Mouse (Mus musculus) testis, adult 2 months (tissue): ENCODE measurements around the gene Gm4353. TPM values are rescaled to one million over a fixed set of nuclear protein-coding genes. Genes with fewer than 3 reads are reported as not detected.

Source experiments
- H3K27ac ChIP-seq: fragments of 200-500 bp; 2 replicates; pipeline ENCODE4 v1.5.1; 2012; ENCODE audit warnings: low read depth, low read length; ENCODE audit not compliant: control insufficient read depth, insufficient read depth
- H3K27me3 ChIP-seq: fragments of 200-500 bp; 2 replicates; pipeline ENCODE4 v1.6.1; 2012; ENCODE audit warnings: mild to moderate bottlenecking, low read length, moderate library complexity; ENCODE audit not compliant: control insufficient read depth, insufficient read depth
- H3K36me3 ChIP-seq: fragments of 200-500 bp; 2 replicates; pipeline ENCODE4 v1.6.1; 2012; ENCODE audit warnings: mild to moderate bottlenecking, low read length; ENCODE audit not compliant: control insufficient read depth, insufficient read depth
- H3K4me1 ChIP-seq: fragments of 200-500 bp; 2 replicates; pipeline ENCODE4 v1.6.1; 2012; ENCODE audit warnings: low read length; ENCODE audit not compliant: control insufficient read depth, insufficient read depth
- H3K4me3 ChIP-seq: fragments of 200-500 bp; 2 replicates; pipeline ENCODE4 v1.5.1; 2012; ENCODE audit warnings: low read depth, mild to moderate bottlenecking, low read length, moderate library complexity, mixed read lengths; ENCODE audit not compliant: control insufficient read depth
- CTCF ChIP-seq: fragments of 200-500 bp; IDR thresholded peaks from 2 replicates; pipeline ENCODE4 v1.5.1; 2012; ENCODE audit warnings: low read depth, mild to moderate bottlenecking, inconsistent platforms, low read length, moderate library complexity; ENCODE audit not compliant: control insufficient read depth, insufficient read depth, insufficient replicate concordance
- POLR2A ChIP-seq: fragments of 200-500 bp; IDR thresholded peaks from 2 replicates; pipeline ENCODE4 v1.6.1; 2012; ENCODE audit warnings: low read depth, mild to moderate bottlenecking, inconsistent platforms, low read length, moderate library complexity; ENCODE audit not compliant: control insufficient read depth
- polyA plus RNA-seq: library from polyadenylated mRNA; depleted of rRNA; stranded (reverse); fragments of >200 nt; gene quantifications from 2 replicates; pipeline ENCODE4 v1.2.3, GENCODE M21; 2012

The Gm4353 gene
- polyA plus RNA-seq, 1 experiment, result 1.6 TPM

- no peak overlapping the region for H3K27ac ChIP-seq
- H3K4me1 ChIP-seq, result no peaks in the 10 kb centered on the region
- no peak overlapping the region for H3K4me3 ChIP-seq
- no peaks in the 10 kb centered on the region for H3K36me3 ChIP-seq
- TF ChIP-seq CTCF (no peak), POLR2A (no peak)
- H3K27me3 ChIP-seq, result no peaks in the 10 kb centered on the region
Measured at GRCm38 (mm10) chr7:116123597-116123985, 39.2 kb upstream of the Gm4353 start.

- TF ChIP-seq CTCF (no peak), POLR2A (no peak)
- no peaks in the 10 kb centered on the region for H3K27me3 ChIP-seq
- no peaks in the 10 kb centered on the region for H3K36me3 ChIP-seq
- no peaks in the 10 kb centered on the region for H3K4me1 ChIP-seq
- no peak overlapping the region for H3K27ac ChIP-seq
- no peak overlapping the region for H3K4me3 ChIP-seq
Measured at GRCm38 (mm10) chr7:116122981-116123596, 38.7 kb upstream of the Gm4353 start.

- no peak overlapping the region for H3K27ac ChIP-seq
- H3K4me1 ChIP-seq, result no peaks in the 10 kb centered on the region; the same call in 1 of the 2 replicates
- no peak overlapping the region for H3K4me3 ChIP-seq
- H3K36me3 ChIP-seq, result no peaks in the 10 kb centered on the region
- no peak for TF ChIP-seq POLR2A
- TF ChIP-seq CTCF, result no peak
- H3K27me3 ChIP-seq, result no peaks in the 10 kb centered on the region
Measured at GRCm38 (mm10) chr7:116121202-116121601, 36.8 kb upstream of the Gm4353 start.

GRCm38 (mm10) chr7:116120737-116121136 is 36.3 kb upstream of the Gm4353 start:
- Histone ChIP-seq H3K27me3 (no peaks in the 10 kb centered on the region), H3K4me3 (no peak overlapping the region), H3K4me1 (no peaks in the 10 kb centered on the region; the same call in 1 of the 2 replicates), H3K36me3 (no peaks in the 10 kb centered on the region), H3K27ac (no peak overlapping the region)
- TF ChIP-seq POLR2A, result no peak
- TF ChIP-seq CTCF, result no peak

GRCm38 (mm10) chr7:116119306-116119857 is 34.9 kb upstream of the Gm4353 start:
- H3K4me3 ChIP-seq, result no peak overlapping the region
- TF ChIP-seq POLR2A, result no peak
- TF ChIP-seq CTCF, result no peak
- H3K4me1 ChIP-seq, result no peaks in the 10 kb centered on the region; the same call in 1 of the 2 replicates
- H3K27ac ChIP-seq, result no peak overlapping the region
- H3K27me3 ChIP-seq, result no peaks in the 10 kb centered on the region
- no peaks in the 10 kb centered on the region for H3K36me3 ChIP-seq

- TF ChIP-seq POLR2A, result no peak
- TF ChIP-seq CTCF, result no peak
- no peaks in the 10 kb centered on the region for H3K36me3 ChIP-seq
Measured at GRCm38 (mm10) chr7:116115991-116116390, 31.6 kb upstream of the Gm4353 start.

GRCm38 (mm10) chr7:116115216-116115930 is 30.9 kb upstream of the Gm4353 start:
- no peaks in the 10 kb centered on the region for H3K27me3 ChIP-seq
- no peak for TF ChIP-seq POLR2A
- TF ChIP-seq CTCF, result no peak
- H3K27ac ChIP-seq, result no peak overlapping the region
- H3K4me1 ChIP-seq, result no peaks in the 10 kb centered on the region; the same call in 1 of the 2 replicates
- no peaks in the 10 kb centered on the region for H3K36me3 ChIP-seq
- no peak overlapping the region for H3K4me3 ChIP-seq

More at GRCm38 (mm10) chr7:116115991-116116390, 31.6 kb upstream of the Gm4353 start:
- H3K4me3 ChIP-seq, result no peak overlapping the region
- H3K27me3 ChIP-seq, result no peaks in the 10 kb centered on the region
- H3K27ac ChIP-seq, result no peak overlapping the region
- no peaks in the 10 kb centered on the region; the same call in 1 of the 2 replicates for H3K4me1 ChIP-seq
